Mouse (Mus musculus) kidney, adult 2 months (tissue): ENCODE measurements around the gene Antxrl.

Experiments
- CTCF ChIP-seq: fragments of 200-500 bp; conservative IDR thresholded peaks from 2 replicates; pipeline ENCODE4 v1.5.1; 2011; ENCODE audit warnings: low read depth, mild to moderate bottlenecking, control low read depth, low read length, moderate library complexity, mixed read lengths; ENCODE audit not compliant: insufficient read depth, insufficient read length
- POLR2A ChIP-seq: fragments of 200-500 bp; IDR thresholded peaks from one replicate; pipeline ENCODE4 v1.6.1; 2011; ENCODE audit warnings: low read depth, low read length, control low read depth

- no peak for TF ChIP-seq POLR2A
- TF ChIP-seq CTCF, result no peak
These were observed 40.3 kb downstream of the Antxrl start for GRCm38 (mm10) chr14:34092856-34093255.
